Mouse (Mus musculus) frontal cortex, adult 2 months (tissue): ENCODE results near the gene Ctsz. TPM values are rescaled to one million over a fixed set of nuclear protein-coding genes. Genes with fewer than 3 reads are reported as not detected.

Experiments used
- DNase-seq, 2 experiments: peaks; one replicate each; pipeline ENCODE4 v3.0.0; 2022; ENCODE audit warnings: low spot score in 1 of 2; ENCODE audit errors: extremely low spot score in 1 of 2
- polyA plus RNA-seq: library from polyadenylated mRNA; depleted of rRNA; stranded (reverse); fragments of >200 nt; gene quantifications from 2 replicates; pipeline ENCODE4 v1.2.3, GENCODE M21; 2012; rRNA removed

Gene Ctsz
- 71.3 and 75.2 TPM in 2 replicates for polyA plus RNA-seq

- DNase-seq = peak in 1 of 2 experiments; percentile 29
Observed at GRCm38 (mm10) chr2:174438737-174439449, at the start of gene Ctsz. TSS of gene Ctsz (minus strand) at chr2:174439039.

DNA sequence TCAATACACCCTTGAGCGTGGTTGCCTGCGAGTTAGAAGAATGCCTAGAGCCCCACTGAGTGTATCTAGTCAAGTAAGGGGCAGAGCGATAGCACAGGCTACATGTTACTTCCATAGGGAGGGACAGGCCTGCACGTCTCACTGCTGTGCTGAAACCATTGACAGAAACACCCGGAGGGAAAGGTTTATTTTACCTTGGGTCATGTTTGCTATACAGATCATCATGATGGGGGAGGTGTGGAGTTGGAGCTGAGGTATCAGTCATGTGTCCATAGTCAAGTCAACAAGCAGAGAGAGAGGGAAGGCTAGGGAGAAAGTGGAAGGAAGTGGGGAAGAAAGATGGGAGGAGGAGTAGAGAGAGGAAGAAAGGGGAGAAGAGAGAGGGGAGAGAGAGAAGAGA, 48.2 kb upstream of the Ctsz start:
- no peak for DNase-seq

GRCm38 (mm10) chr2:174478746-174479145, 39.9 kb upstream of the Ctsz start:
- no peak for DNase-seq

DNA sequence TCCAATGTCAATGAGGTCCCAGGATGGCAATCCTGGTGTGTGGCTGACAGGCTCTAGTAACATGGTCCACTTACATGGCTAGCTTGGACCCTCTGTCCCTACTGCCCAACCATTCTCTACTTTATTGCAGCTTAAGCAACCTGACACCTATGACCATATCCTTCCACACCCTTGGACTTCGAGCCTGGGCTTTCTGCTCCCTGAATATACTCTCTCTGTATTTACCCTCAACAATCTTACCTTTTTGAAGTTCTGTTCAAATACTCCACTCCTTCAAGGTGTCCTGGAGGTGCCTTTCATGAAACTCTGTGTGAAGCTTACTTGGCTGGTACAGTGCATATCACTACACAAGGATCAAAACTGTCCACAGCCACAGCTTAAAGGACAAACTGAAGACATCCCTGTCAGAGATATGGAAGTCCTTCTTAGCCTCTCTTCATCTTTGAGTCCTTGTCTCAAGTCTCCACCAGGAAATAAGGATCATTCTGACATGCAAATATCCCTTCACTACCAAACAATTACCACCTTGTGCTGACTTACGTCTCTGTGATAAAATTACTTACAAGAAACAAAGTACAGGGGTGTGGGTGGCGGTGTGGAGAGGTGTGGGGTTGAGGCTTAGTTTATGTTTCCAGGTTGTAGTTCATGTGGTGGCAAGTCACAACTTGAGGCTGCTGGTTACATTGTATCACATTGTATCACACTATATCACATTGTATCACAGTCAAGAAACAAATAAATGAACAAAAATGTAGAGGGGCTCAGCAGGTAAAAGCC, 38.9 kb upstream of the Ctsz start:
- DNase-seq = no peak

DNA sequence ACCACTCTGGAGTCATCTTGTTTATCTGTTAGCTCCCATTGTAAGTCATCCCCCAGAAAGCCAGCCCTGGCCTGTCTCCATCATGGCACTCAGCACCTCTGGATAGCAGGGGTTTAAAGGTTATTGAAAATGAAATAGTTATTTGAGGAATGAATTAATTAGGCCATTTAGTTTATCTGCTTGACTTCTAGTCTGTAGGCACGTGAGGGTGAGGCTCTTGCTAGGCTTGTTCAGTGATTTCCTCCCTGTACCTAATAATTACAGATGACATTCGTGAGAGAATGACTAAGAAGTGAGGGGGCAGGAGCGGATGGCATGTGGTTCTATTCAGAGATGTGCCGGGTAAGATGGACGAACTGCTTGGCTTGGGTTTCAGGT, 34.7 kb upstream of the Ctsz start:
- DNase-seq = peak in 1 of 2 experiments; percentile 4

- peak; percentile 97 to 99 for DNase-seq
Observed at GRCm38 (mm10) chr2:174472818-174473549, 34.1 kb upstream of the Ctsz start, which contains the start of gene Prelid3b. TSS of gene Prelid3b (minus strand) at chr2:174473081.

DNA sequence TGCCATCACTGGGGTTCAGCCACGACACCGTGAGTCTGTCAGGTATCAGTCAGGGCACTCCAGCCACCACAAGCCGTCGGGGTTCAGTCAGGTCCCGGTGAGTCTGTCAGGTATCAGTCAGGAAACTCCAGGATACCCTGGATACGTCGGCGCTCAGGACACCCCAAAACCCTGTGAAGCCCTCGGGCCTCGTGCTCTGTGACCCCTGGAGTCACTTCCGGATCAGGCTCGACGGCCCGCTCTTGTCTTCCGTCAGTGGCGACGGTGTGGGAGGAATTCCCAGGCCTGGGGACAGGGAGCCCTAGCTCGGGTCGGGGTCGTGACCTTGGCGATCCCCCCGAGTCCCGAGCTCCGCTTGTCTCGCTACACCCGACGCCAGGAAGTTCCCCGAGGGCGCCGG, 33.6 kb upstream of the Ctsz start:
- no peak for DNase-seq

DNA sequence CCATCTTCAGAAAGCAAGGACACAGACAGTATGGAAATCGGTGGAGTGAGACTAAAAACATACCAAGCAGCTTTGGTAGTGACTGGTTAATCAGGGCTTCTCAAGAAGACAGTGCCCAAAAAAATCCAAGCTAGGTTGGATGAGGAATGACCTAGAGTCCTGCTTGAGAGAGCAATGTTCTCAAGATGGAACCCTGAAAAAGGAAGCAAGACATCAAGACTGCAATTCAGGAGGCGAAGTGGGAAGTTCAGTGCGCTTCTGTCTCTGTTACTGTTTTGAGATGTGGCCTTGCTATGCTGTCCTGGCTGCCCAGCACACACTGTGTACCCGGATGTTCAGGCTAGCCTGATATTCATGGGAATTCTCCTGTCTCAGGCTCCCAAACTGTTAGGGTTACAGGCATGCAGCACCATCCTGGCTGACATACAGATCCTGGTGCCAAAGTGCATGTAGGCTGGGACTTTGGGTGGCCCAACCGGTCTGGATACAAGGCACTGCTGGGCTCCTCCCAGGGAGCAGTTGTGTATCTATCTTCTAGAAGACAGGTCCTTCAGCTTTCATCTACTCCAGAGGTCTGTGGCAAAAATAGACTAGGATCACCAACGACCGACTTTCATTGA, 32.1 kb upstream of the Ctsz start:
- no peak for DNase-seq

GRCm38 (mm10) chr2:174470333-174470732, 31.5 kb upstream of the Ctsz start:
- no peak for DNase-seq

GRCm38 (mm10) chr2:174463789-174464523, 25.1 kb upstream of the Ctsz start, which contains the start of gene Atp5e:
TSS of gene Atp5e (minus strand) at chr2:174464105.
- peak; percentile 96 to 97 for DNase-seq

GRCm38 (mm10) chr2:174463370-174463769, 24.5 kb upstream of the Ctsz start:
- DNase-seq = peak in 1 of 2 experiments; percentile 11

DNA sequence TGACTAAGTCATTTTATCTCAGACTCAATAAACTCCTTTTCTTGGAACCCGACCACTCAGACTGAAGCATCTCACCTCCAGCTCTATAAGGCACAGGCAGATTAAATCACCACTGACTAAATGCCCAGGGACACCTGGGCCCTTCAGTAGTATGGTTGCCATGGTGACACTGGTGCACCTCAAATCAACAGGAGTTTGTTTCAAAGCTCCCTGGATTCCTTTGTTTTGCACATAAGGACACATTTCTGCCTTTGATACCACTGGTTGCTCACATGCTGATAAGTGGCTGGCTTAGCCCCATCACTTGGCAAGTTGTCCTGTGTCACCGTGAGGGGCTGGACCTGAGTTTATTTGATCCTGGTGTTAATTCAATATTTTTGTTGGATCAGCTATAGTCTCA, 20.5 kb upstream of the Ctsz start:
- DNase-seq = no peak

GRCm38 (mm10) chr2:174453681-174454080, 14.8 kb upstream of the Ctsz start:
- DNase-seq = no peak

DNA sequence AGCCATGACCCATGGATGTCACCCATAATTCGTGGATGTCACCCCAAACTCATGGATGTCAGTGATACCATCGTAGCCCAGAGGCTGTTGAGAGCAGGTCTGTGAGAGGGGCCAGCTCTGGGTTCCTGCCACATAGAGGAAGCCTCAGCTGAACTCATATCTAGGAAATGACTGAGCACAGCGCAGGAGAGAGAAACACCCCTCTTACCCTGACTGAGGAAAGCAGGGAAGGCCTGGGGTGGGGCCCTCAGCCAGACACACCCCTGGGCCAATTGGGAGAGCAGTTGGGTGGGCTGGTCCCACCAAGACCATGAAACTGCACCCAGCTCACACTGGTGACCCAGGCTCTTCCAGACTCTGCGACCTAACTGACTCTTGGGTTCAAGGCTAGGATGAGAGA, 11.5 kb upstream of the Ctsz start, which contains the start of gene Tubb1:
Tubb1 (plus strand) TSS at position 343 of the 400 bp plus-strand sequence.
- no peak for DNase-seq

DNA sequence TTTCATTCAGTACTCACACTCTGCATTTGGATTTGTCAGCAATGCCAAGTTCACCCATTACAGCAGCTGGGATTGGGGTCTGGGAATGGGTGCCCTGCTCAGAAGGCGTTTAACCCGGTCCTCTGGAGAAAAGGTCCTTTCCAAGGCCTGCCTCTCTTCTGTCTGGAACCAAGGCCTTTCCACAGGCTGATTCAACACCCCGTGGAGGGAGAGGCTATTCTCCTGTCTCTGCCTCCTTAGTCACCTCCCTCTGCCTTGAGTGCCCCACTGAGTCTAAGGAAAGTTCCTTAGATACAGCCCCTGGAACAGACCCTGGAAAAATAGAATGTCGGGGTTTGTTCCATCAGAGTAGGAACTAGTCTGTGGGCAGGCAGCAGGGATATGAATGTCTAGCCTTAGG, 9.6 kb upstream of the Ctsz start:
- DNase-seq = no peak

DNA sequence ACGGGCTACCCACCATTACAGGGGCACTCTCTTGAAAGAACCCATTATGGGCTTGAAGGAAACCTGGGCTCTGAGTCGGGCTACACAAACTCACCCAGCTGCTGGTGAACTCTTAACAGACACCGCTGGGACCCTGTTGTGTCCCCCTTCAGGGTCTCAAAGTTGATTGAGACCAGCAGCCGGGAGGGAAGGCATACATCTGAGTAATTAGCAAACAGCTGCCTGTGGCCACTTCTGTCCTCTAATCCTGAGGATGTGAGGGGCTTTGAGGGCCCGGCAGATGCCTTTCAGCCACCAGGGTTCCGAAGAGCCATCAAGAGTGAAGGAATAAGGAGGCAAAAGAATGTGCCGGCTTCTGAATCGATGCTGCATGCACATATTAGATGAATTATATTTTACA, 8.1 kb upstream of the Ctsz start:
- DNase-seq = no peak

- no peak for DNase-seq
Observed at GRCm38 (mm10) chr2:174446492-174446891, 7.7 kb upstream of the Ctsz start.

DNA sequence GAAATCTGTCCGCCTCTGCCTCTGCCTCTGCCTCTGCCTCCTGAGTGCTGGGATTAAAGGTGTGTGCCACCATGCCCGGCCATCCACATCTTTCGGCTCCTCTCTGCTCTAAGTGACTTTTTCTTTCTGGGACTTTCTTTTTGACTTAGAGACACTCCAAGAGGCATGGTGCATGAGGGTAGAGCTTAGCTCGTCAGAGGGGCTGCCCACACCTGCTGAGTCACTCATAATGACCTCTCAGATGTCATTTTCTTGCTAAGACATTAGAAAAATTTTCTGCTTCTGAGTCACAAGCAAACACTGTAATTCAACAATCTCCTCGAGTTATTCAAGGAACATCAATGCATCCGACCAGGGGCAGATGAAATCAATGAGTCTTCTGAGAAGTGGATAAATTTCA, 6.2 kb upstream of the Ctsz start:
- no peak for DNase-seq

- DNase-seq = no peak
Observed at GRCm38 (mm10) chr2:174444359-174444758, 5.5 kb upstream of the Ctsz start.

GRCm38 (mm10) chr2:174443046-174443445, 4.2 kb upstream of the Ctsz start:
- DNase-seq = no peak
